Mouse (Mus musculus): ENCODE measurements around the gene 4933405L10Rik.

DNA sequence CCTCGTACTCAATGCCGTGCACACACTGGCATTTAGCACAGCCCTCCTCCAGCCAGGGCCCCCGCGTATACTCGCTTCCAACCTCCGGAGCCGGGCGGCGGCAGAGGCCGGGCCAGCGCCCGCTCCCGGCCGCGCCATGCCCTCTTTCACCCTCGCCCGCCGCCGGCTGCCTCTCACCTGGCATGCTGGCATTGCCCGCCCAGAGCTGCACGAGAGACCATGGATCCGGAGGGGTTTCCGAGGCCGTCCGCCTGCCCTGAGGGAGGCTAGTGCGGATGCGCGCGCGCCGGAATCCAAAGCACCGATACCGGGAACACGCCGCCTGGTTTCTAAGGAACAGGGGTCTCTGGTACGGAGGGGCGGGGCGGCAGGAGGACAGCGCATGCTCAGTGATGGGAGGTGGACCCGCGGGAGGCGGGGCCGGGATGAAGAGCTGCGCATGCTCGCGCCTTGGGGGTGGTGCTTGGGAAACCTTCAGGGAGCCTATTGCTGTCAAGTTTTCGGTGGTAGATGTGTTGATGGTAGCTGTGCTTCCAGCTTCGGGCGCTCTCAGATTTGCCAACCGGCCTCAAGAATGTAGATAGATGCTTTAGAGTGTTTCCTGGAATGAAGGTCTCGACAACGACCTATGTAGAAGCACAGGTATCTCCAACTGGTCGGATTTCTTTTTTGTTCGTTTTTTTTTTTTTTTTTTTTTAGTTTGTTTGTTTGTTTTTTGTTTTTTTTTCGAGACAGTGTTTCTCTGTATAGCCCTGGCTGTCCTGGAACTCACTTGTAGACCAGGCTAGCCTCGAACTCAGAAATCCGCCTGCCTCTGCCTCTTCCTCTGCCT is 51.0 kb downstream of the 4933405L10Rik start, which contains the start of gene Gfod2:
- TF ChIP-seq POLR2A (IDR thresholded peaks at IDR 0.05; ENCODE audit: borderline replicate concordance, insufficient read depth, low read length) (peak; percentile 94; the same call in 1 of the 2 replicates), CTCF (IDR thresholded peaks at IDR 0.05; ENCODE audit: borderline replicate concordance, insufficient read depth, low read depth, low read length) (no peak)
